Mouse (Mus musculus): ENCODE measurements around the gene Dhdh.

DNA sequence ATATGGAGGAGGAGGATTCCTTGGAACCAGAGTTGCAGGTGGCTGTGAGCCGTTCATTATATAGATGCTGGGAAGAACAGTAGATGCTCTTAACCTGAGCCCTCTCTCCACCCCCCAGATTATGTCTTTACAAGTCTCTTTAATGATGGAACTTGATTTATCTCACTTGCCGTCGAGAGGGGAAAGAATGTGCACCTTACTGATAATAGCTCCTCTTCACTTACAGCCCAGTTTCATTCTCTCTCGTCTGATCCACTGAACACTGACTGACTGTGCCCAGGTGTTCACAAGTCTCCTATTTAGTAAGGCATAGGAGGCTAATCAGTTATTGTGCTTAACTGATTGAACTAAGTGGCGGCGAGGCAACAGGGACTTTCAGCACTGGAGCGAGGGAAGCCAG, 973 bp upstream of the Dhdh start:
- TF ChIP-seq CTCF (IDR thresholded peaks at IDR 0.05; ENCODE audit: borderline replicate concordance, control insufficient read depth, extremely low read depth, insufficient read depth, low read length, poor library complexity) (no peak), POLR2A (IDR thresholded peaks at IDR 0.05; ENCODE audit: control insufficient read depth, extremely low read depth, insufficient read depth, low read length, poor library complexity) (no peak)

Data from thymus, adult 2 months (tissue).